Mouse (Mus musculus) embryonic facial prominence, embryonic 12.5 days (tissue): ENCODE measurements around the gene Itga9. TPM values are rescaled to one million over a fixed set of nuclear protein-coding genes. Genes with fewer than 3 reads are reported as not detected.
A peak's percentile ranks its signal among the peaks of the same experiment; 100 is the strongest.

ENCODE experiments used
- ATAC-seq: fragments of 200-750 bp; cut with Nextera tagmentation; 2 replicates; pipeline ENCODE4 v1.8.0; 2017; ENCODE audit not compliant: insufficient number of reproducible peaks, insufficient read depth, low FRiP score, low TSS enrichment
- H3K27ac ChIP-seq: fragments of 300-500 bp; sonication (generic); 2 replicates; pipeline ENCODE4 v1.5.1; 2016; ENCODE audit warnings: mild to moderate bottlenecking
- H3K27me3 ChIP-seq: fragments of 300-500 bp; sonication (generic); 2 replicates; pipeline ENCODE4 v1.6.1; 2016; ENCODE audit warnings: mild to moderate bottlenecking, moderate library complexity
- H3K36me3 ChIP-seq: fragments of 300-500 bp; sonication (generic); 2 replicates; pipeline ENCODE4 v1.6.1; 2016; ENCODE audit warnings: mild to moderate bottlenecking
- H3K4me1 ChIP-seq: fragments of 300-500 bp; sonication (generic); 2 replicates; pipeline ENCODE4 v1.6.1; 2016
- H3K4me2 ChIP-seq: fragments of 300-500 bp; sonication (generic); replicated peaks from 2 replicates; pipeline ENCODE4 v1.6.1; 2016; ENCODE audit warnings: mild to moderate bottlenecking, moderate library complexity
- H3K4me3 ChIP-seq: fragments of 300-500 bp; sonication (generic); 2 replicates; pipeline ENCODE4 v1.5.1; 2016; ENCODE audit warnings: mild to moderate bottlenecking
- H3K9ac ChIP-seq: fragments of 300-500 bp; sonication (generic); 2 replicates; pipeline ENCODE4 v1.6.1; 2016; ENCODE audit warnings: mild to moderate bottlenecking, moderate library complexity
- H3K9me3 ChIP-seq: fragments of 300-500 bp; sonication (generic); 2 replicates; pipeline ENCODE4 v1.6.1; 2016; ENCODE audit warnings: mild to moderate bottlenecking, moderate library complexity
- WGBS: fragments of 180-500 bp; shearing (Covaris S2); methylation state at CpG from one replicate; pipeline ENCODE4 v1.1.7; 2016; 5-methylcytosine and 5-hydroxymethylcytosine counted together
- polyA plus RNA-seq: library from polyadenylated mRNA; unstranded; fragments of >200 nt; fragmentation: Nextera tagmentation; extraction: Ambion mirVana; gene quantifications from 2 replicates; pipeline ENCODE4 v1.2.1, GENCODE M21; 2016

Itga9 gene
- polyA plus RNA-seq, 1 experiment from 2014 or later = 18.7 TPM

- no peak for ATAC-seq
- H3K4me1 ChIP-seq = peaks cover 37% of the 10 kb centered on the region
- H3K27me3 ChIP-seq = no peaks in the 10 kb centered on the region
- peaks cover 4% of the 10 kb centered on the region; the same call in 1 of the 2 replicates for H3K36me3 ChIP-seq
- no peak overlapping the region for H3K27ac ChIP-seq
- H3K4me3 ChIP-seq = peak overlapping the region; percentile 82
- H3K4me2 ChIP-seq = peak overlapping the region; percentile 97
- no peaks in the 10 kb centered on the region for H3K9me3 ChIP-seq
- WGBS = 37% methylated on average over 2 of the region's 2 CpGs
- H3K9ac ChIP-seq = peak overlapping the region; percentile 88; the same call in 1 of the 2 replicates
These were observed 321.5 kb downstream of the Itga9 start for GRCm38 (mm10) chr9:118928007-118928406.

- no peak overlapping the region for H3K4me3 ChIP-seq
- no peak for ATAC-seq
- no peaks in the 10 kb centered on the region for H3K27me3 ChIP-seq
- H3K4me2 ChIP-seq = peak overlapping the region; percentile 97
- 48% methylated on average over 7 of the region's 7 CpGs for WGBS
- no peak overlapping the region for H3K9ac ChIP-seq
- H3K9me3 ChIP-seq = no peaks in the 10 kb centered on the region
- H3K27ac ChIP-seq = no peak overlapping the region
- peaks cover 4% of the 10 kb centered on the region; the same call in 1 of the 2 replicates for H3K36me3 ChIP-seq
- H3K4me1 ChIP-seq = peaks cover 37% of the 10 kb centered on the region
These were observed 322.2 kb downstream of the Itga9 start for GRCm38 (mm10) chr9:118928656-118929055.

- Histone ChIP-seq H3K4me2 (no peak overlapping the region), H3K36me3 (peaks cover 4% of the 10 kb centered on the region), H3K4me1 (peaks cover 41% of the 10 kb centered on the region), H3K9me3 (no peaks in the 10 kb centered on the region), H3K4me3 (no peak overlapping the region), H3K27ac (no peak overlapping the region), H3K27me3 (no peaks in the 10 kb centered on the region), H3K9ac (no peak overlapping the region)
- no peak for ATAC-seq
- 65% methylated on average over 9 of the region's 9 CpGs for WGBS
These were observed 324.1 kb downstream of the Itga9 start for GRCm38 (mm10) chr9:118930611-118931010.

- peaks cover 4% of the 10 kb centered on the region for H3K36me3 ChIP-seq
- no peak overlapping the region for H3K4me2 ChIP-seq
- no peak overlapping the region for H3K9ac ChIP-seq
- ATAC-seq = no peak
- H3K27ac ChIP-seq = no peak overlapping the region
- H3K4me3 ChIP-seq = no peak overlapping the region
- peaks cover 28% of the 10 kb centered on the region for H3K4me1 ChIP-seq
- no peaks in the 10 kb centered on the region for H3K27me3 ChIP-seq
- WGBS = 89% methylated on average over 9 of the region's 9 CpGs
- H3K9me3 ChIP-seq = no peaks in the 10 kb centered on the region
These were observed 327.3 kb downstream of the Itga9 start for GRCm38 (mm10) chr9:118933800-118934199.

- H3K9me3 ChIP-seq = no peaks in the 10 kb centered on the region
These were observed 327.8 kb downstream of the Itga9 start for GRCm38 (mm10) chr9:118934319-118934718.

GRCm38 (mm10) chr9:118935098-118935497, 328.6 kb downstream of the Itga9 start:
- Histone ChIP-seq H3K4me2 (no peak overlapping the region), H3K36me3 (peaks cover 4% of the 10 kb centered on the region), H3K9me3 (no peaks in the 10 kb centered on the region), H3K27ac (no peak overlapping the region), H3K27me3 (no peaks in the 10 kb centered on the region), H3K4me1 (peaks cover 24% of the 10 kb centered on the region), H3K4me3 (no peak overlapping the region), H3K9ac (no peak overlapping the region)
- ATAC-seq = no peak
- WGBS = 75% methylated on average over 13 of the region's 13 CpGs

More at GRCm38 (mm10) chr9:118934319-118934718, 327.8 kb downstream of the Itga9 start:
- Histone ChIP-seq H3K4me2 (no peak overlapping the region), H3K27ac (no peak overlapping the region), H3K27me3 (no peaks in the 10 kb centered on the region), H3K4me3 (no peak overlapping the region), H3K4me1 (peaks cover 28% of the 10 kb centered on the region), H3K36me3 (peaks cover 4% of the 10 kb centered on the region), H3K9ac (no peak overlapping the region)
- 62% methylated on average over 12 of the region's 12 CpGs for WGBS
- ATAC-seq = no peak

- Histone ChIP-seq H3K9ac (no peak overlapping the region), H3K36me3 (no peaks in the 10 kb centered on the region; the same call in 1 of the 2 replicates), H3K27me3 (no peaks in the 10 kb centered on the region), H3K4me1 (peaks cover 24% of the 10 kb centered on the region), H3K4me3 (no peak overlapping the region), H3K9me3 (no peaks in the 10 kb centered on the region), H3K27ac (no peak overlapping the region), H3K4me2 (no peak overlapping the region)
- no peak for ATAC-seq
- 50% methylated on average over 12 of the region's 12 CpGs for WGBS
These were observed 329.6 kb downstream of the Itga9 start for GRCm38 (mm10) chr9:118936071-118936470.

- no peak overlapping the region for H3K4me2 ChIP-seq
- no peaks in the 10 kb centered on the region for H3K9me3 ChIP-seq
- H3K27me3 ChIP-seq = no peaks in the 10 kb centered on the region
- WGBS = 67% methylated on average over 3 of the region's 3 CpGs
- no peak overlapping the region for H3K27ac ChIP-seq
- H3K4me1 ChIP-seq = peaks cover 24% of the 10 kb centered on the region
- no peak overlapping the region for H3K9ac ChIP-seq
- H3K4me3 ChIP-seq = no peak overlapping the region
- no peaks in the 10 kb centered on the region; the same call in 1 of the 2 replicates for H3K36me3 ChIP-seq
- peak; percentile 29; the same call in 1 of the 2 replicates for ATAC-seq
These were observed 331.0 kb downstream of the Itga9 start for GRCm38 (mm10) chr9:118937515-118937914.

GRCm38 (mm10) chr9:118939410-118939809, 332.9 kb downstream of the Itga9 start:
- Histone ChIP-seq H3K36me3 (peaks cover 3% of the 10 kb centered on the region; the same call in 1 of the 2 replicates), H3K4me3 (no peak overlapping the region), H3K27ac (no peak overlapping the region), H3K27me3 (no peaks in the 10 kb centered on the region), H3K4me1 (peaks cover 24% of the 10 kb centered on the region), H3K4me2 (no peak overlapping the region), H3K9ac (no peak overlapping the region), H3K9me3 (no peaks in the 10 kb centered on the region)
- no peak for ATAC-seq
- WGBS = 21% methylated on average over 13 of the region's 13 CpGs

GRCm38 (mm10) chr9:118939831-118940230, 333.3 kb downstream of the Itga9 start:
- peaks cover 20% of the 10 kb centered on the region for H3K4me1 ChIP-seq
- H3K4me2 ChIP-seq = no peak overlapping the region
- no peak overlapping the region for H3K4me3 ChIP-seq
- ATAC-seq = no peak
- WGBS = 76% methylated on average over 12 of the region's 12 CpGs
- no peaks in the 10 kb centered on the region for H3K27me3 ChIP-seq
- no peak overlapping the region for H3K27ac ChIP-seq
- H3K9me3 ChIP-seq = no peaks in the 10 kb centered on the region
- no peak overlapping the region for H3K9ac ChIP-seq
- 0 out of 2 replicates have a peak, but pooled peaks cover 3% of the 10 kb centered on the region for H3K36me3 ChIP-seq

GRCm38 (mm10) chr9:118940591-118941207, 334.2 kb downstream of the Itga9 start:
- ATAC-seq = no peak
- Histone ChIP-seq H3K36me3 (0 out of 2 replicates have a peak, but pooled peaks cover 3% of the 10 kb centered on the region), H3K4me1 (peaks cover 17% of the 10 kb centered on the region), H3K27ac (no peak overlapping the region), H3K4me2 (no peak overlapping the region), H3K9me3 (no peaks in the 10 kb centered on the region), H3K9ac (no peak overlapping the region), H3K27me3 (no peaks in the 10 kb centered on the region), H3K4me3 (no peak overlapping the region)
- WGBS = 88% methylated on average over 12 of the region's 12 CpGs

GRCm38 (mm10) chr9:118942030-118942429, 335.5 kb downstream of the Itga9 start:
- WGBS = 91% methylated on average over 4 of the region's 4 CpGs
- no peak for ATAC-seq
- 0 out of 2 replicates have a peak, but pooled peaks cover 3% of the 10 kb centered on the region for H3K36me3 ChIP-seq
- H3K9ac ChIP-seq = no peak overlapping the region
- H3K27me3 ChIP-seq = no peaks in the 10 kb centered on the region
- no peaks in the 10 kb centered on the region for H3K9me3 ChIP-seq
- H3K4me2 ChIP-seq = no peak overlapping the region
- no peak overlapping the region for H3K27ac ChIP-seq
- peaks cover 12% of the 10 kb centered on the region for H3K4me1 ChIP-seq
- no peak overlapping the region for H3K4me3 ChIP-seq
